Mouse (Mus musculus) embryo, embryonic 10.5 days (tissue): ENCODE data around the gene Fmod.

ENCODE experiments used
- DNase-seq: peaks from one replicate; pipeline ENCODE4 v3.0.0-alpha.2; 2015; ENCODE audit warnings: low spot score

Gene Fmod

DNA sequence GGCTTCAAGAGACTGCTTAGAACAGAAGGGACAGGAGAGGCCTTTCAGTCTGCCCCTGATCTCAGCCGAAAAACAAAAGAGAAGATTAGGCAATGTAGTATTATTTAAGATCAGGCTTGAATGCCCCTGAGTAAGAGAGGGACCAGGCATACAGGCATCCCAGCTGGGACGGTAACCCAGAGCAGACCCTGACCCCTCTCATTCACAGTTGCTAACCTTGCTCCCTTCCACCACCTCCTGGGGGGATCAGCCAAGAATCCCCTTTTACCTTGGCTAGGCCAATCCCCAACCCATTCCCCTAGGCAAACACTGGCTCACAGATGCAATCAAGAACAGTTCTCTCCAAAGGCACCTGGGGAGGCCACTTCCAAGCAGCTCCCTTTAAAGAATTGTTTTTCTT lies 39.7 kb downstream of the Fmod start:
- DNase-seq, result no peak

DNA sequence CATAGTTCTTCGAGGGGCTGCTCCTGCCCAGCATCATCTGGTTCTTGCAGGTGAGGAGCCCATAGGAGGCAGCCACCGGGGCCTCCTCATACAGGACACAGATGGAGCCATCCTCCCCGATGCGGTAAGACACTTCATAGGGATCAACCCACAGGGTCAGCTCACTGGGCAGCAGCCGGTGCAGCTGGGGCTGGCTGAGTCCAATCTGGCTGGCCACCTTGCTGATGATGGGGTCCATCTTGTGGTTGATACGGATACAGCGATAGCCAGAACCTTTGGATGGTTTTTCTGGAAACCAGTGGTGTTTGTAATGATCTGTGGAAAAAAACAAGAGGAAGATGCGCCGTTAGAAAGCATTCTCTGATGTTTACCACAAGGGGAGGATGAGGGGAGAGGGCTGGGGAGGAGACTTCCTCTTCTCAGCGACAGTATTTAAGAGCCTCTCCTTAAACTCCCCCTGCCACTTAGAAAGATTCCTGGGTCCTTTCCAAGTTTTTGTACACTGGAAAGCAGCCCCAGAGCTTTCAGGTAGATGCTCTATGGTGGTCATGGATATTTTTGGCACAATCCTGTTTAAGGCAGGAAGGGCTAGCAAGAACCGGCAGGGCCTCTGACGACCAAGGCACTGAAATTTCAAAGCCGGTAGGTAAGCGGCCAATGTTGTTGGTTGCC lies 40.5 kb downstream of the Fmod start:
- peak; percentile 62 for DNase-seq

DNA sequence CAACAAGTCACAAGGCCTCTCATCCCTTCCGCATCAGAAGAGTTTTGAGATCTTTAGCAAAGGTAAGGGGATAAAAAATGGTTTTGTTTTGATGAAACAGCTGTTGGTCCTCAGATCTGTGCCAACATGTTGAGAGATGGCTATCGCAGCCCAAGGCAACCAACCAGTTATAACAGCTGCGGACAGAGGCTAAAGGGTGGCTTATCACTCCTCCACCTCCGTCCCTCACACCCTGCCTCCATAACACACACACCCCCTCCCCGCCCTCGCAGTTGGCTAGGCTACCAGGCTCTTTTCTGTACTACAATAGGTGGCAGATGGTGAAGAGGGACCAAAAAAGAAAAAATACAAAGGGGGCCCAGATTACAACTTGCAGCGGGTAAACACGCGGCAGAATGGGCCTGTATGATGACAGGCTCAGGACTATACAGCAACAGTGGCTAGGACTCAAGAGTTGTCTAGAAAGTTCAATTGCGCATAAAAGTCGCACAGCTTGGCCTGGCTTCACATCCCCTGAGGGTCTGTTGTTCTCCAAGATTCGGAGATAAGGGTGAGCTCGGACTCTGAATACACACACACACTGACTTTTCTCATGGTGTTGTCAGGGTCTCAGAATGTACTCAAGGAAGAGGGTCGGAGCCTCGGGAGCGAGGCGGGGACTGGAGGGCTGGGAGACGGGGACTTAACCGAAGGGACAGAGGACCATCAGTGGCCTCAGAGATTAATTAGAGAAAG lies 41.2 kb downstream of the Fmod start:
- peak; percentile 56 for DNase-seq

DNA sequence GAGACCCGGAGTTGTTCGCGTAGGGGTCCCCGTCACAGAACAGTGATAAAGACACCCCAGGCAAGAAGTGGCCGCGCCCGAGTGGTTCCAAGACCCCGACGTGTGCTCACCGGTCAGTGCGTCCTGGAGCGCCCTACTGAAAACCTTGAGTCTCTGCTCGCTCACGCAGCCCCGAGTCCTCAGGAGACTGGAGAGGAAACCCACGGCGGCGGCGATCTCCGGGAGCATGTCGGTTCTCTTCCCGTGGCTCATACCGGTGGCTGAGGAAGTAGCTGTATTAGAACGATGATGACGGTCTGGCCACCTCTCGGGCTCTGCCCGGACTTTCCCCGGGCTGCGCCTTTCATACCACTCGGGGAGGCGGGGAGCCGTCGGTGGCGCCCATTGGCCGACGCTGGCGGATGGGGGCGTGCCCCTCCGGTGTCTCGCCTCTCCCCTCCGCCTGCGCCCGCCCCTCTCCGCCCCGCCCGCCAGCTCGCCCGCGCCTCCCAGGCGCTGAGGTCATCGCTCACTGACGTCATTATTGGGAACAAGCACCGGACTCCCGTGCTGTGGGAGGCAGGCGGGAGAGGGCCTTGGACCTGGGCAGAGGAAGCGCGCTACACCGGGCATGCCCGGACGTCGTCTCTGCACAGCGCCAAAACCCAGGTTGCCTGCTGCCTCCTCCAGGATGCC lies 41.9 kb downstream of the Fmod start, which contains the start of gene Btg2:
Gene Btg2 (minus strand): TSS at position 319 of the 675 bp plus-strand sequence.
- peak; percentile 96 for DNase-seq

DNA sequence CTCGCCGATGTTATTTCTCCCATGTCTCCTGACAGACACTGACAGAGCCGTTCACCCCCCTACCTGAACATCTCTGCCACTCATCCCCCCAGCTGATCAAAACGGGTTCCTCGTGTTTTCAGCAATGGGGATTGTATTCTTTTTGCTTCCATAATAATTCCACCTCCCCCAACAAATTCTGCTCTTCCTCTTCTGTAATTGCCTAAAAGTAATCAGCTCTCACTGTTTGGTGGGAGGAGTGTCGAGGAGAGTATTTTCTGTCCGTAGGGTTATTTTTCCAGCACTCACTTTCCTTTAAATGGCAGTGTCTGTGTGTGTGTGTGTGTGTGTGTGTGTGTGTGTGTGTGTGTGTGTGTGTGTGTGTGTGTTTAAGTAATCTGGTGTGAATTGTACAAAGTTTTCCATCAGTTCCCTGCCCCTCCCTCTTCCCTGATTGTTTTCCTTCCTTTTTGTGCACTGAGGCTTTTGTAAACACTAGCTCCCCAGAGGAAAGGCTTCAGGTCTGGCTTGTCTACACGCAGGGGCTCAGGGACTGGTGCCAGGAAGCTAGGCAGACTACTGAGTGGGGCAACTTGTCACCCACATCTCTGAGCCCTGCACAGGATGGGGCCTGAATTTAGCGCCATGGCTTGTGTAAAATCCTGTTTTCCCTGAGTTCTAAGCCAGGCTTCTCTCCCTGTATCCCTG lies 42.6 kb downstream of the Fmod start:
- DNase-seq, result peak; percentile 46

DNA sequence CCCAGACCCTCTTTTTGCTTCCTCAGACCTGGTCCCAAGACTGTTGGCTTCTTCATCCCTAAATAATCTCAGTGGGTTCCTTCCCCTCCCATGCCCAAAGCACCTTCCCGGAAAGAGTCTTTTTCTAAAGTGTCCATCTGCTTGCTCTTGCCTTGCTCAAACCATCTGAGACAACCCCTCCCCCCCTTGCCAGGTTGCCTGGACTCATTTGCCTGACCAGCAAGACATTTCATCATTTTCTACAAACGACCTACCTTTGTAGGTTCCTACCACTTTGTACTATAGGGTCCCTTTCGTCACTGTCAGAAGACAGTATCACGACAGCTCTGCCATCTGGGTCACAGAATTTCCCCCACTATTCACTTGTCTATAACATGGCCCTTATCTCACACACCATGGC lies 43.4 kb downstream of the Fmod start:
- no peak for DNase-seq

DNA sequence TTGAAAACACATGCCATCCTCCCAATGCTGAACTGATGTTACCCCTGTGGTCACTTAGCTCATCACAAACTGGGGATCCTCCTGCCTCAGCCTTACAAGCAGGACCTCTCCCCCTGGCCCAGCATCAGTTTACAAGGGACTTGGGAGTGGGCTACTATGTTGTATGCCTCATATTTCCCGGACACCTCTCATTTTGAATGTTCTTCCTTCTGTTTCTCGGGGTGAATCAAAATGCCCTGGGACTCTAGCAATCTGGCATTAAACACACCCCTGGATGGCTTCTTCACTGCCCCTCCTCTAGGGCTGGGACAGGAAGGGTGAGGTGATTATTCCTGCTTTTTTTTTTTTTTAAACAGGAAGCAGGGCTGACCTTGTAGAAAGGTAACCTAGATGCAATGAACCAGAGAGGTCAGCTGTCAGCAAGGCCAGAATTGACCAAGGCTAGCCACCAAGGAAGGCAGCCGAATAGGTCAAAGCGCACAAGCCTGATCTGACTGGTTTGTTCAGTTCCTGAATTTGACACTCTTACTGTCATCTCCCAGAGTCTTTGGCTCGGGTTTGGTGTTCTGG lies 43.9 kb downstream of the Fmod start:
- DNase-seq, result no peak

DNA sequence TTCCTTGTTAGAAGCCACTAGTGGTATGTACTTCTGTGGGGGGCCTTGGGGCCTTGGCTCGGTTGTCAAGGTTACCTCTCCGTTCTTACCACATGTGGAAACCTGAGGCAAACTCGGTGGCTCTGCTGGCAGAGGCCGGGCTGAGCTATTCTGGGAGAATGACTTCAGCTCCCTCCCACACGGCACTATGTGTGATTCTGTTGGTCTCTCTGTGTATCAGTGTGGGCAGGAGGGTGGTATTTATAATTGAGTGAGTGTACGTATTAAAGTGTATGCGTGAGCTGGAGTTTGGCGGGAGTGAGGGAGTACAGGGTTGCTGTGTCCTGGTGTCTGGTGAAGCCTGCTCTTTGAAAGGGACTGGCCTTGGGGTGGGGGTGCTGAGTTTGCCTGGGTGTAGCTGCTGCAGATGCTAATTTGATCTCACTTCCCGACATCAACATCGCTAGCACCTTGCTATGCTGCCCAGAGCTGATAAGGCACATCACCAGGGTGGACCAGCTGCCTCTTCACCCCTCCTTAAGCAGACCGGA lies 46.0 kb downstream of the Fmod start:
- no peak for DNase-seq

DNA sequence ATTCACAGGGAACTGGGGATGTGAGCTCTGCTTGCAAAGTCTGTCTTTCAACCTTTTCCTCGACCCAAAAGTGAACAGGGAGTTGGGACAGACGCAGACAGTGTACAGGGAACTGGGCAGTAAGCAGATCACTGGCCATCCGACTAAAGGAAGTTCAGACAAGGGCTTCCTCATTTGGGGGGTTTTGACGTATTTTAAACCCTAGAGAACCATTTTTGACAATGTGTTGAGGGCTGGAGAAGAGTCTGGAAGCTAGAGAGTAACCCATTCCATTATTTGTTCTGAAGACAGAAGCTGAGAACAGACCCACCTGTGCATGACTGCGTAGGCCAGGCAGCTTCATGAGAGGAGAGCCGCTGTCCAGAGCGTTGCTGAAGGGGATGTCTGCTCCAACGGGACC lies 46.6 kb downstream of the Fmod start:
- DNase-seq, result no peak

DNA sequence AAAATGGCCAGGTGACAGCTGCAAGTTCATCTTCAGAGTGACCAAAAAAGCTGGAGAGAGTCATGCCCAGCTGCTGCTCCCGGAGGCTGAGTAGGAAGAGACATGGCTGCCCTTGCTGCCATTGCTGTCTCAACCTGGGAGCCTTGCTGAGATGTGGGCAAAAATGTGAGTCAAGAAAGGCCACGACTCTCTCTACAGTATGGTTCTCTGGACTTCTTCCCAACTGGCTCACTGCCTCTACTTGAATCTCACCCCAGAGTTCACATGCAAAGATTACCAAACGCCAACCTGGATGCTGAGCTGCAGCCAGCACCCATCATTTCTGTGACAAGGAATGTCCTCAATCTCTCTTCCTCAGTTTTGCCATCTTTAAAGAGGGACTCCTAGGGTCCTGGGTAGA lies 47.1 kb downstream of the Fmod start:
- DNase-seq, result no peak

DNA sequence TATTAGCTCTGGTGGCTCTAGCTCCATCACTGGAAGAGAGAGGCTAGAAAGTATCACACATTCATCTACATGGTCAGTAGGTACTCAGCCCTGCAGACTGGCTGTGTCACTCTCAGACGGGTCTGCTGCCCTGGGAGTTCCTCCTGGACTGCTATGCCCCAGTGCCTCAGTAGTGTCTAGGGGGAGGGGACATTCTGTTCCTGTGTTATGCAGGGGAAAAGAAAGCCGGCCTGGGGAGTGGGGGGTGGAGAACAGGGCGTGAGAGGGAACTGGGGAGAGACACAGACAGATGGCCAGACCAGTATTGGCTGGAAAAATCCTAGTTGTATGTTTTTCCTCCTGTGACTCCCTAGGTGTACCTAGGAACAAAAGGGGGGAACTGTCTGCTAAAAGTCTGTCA lies 49.0 kb downstream of the Fmod start:
- no peak for DNase-seq

DNA sequence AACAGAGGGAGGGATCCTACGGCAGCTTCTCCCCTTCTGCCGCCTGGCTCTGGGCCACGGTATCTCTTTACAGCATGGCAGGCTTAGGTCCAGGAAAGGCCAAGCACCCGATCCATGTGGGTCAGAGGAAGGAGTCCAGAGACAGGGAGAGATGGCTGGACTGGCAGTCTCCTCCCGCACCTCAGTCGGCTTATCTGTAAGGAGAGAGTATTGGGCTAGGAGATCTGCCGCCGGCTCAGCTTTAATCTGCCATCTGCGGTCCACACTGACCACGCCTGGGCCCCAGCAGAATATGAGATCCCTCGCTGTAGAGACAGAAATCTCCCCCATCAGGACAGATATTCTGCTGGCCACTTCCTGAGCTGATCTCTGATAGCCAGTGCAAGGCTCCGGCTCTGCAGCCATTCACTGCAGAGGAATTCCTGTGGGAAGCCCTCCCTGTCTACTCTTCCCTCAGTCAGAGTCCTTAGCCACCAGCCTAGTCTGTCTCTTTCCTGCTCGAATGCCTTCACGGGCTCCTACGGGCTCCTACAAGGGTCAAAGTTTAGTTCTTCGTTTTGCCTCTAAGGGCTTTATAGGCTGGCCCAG lies 49.9 kb downstream of the Fmod start:
- no peak for DNase-seq

DNA sequence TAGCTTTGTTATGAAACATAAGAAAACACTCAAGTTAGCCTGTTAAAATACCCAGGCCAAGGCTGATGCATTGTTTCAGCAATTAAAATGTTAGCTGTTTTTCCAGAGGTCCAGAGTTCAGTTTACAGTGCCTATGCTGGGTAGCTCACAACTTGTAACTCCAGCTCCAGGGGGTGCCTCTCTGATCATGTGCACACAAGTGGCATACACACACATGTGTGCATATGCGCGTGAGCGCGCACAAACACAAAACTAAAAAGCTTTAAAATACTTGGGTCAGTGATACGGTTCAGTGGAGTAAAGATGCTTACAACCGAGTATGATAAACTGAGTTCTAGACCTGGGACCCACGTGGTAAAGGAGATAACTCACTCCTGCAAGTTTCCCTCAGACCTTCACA lies 52.0 kb downstream of the Fmod start:
- DNase-seq, result no peak

DNA sequence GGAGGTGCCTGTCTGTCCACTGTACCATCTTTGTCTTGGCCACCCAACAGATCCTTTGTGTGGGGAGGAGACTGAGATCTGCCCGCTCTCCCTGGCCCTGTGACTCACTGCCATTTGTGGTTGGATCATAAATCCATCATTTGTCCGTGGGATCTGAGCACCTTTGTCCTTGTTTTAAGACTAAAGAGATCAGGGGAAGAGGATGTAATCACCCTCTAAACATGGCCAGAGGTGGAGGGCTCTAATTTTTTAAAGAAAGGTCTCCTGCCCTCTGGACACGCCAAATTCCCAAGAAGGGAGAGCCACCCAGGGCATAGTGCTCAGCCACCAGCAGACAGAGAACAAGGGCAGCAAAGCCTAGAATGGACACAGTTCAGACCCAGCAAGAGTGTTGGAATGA lies 54.8 kb downstream of the Fmod start:
- no peak for DNase-seq

DNA sequence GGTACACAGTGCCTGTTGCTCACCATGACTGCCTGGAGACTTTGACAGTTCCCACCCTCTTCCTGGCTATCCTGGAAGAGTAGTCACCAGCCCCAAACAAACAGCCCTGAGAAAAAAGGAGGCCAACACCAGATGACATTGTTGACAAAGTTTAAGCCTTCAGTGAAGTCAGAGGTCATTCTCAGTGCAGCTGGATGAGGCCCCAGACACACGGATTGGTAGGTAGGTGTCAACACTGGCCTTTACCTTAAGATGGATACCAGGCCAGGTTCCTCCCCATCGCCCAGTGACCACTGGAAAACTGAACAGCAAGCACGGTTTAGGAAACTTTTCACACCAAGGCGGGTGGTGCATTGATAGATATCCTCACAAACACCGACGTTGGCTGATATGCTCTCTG lies 55.3 kb downstream of the Fmod start:
- no peak for DNase-seq

DNA sequence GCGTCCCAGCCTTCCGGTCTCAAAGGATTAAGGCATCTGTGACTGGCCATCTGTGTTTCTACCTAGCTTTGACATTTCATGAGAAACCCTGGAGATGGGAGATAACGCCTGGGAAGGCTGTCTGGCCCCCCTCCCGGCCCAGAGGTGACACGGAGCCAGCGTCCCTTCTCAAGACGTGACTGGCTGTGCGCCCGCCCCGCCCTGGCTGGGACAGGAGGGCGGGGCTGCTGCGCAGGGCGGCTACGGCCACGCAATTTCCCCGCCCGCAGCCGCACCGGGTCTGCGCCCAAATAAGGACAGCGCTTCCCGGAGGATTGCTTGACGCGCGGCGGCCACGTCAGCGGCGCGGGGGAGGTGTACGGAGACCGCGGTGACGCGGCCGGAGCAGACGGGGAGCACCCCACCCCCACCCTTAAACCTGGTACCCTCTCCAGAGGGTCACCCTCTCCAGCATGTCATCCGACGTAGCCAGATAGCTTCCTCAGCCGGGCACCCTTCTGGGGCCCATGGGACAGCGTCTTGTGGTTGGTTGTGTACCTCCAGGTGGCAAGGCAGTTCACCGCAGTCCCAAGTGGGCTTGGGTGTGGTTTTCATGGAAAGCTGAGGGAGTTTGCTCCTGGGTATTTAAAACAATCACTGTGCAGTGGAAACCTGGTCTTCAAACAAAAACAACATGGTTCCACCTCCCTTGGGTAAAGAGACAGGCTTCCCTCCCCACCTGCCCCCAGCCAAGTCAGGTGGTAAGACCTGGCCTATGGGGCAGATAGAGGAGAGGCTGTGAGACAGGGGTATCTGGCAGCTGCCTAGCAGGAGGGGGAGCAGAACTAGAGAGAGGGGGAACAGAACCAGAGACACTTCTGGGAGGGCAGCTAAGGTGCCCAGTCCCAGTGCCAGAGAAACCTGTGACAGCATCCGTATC lies 56.1 kb downstream of the Fmod start:
- peak; percentile 91 for DNase-seq

DNA sequence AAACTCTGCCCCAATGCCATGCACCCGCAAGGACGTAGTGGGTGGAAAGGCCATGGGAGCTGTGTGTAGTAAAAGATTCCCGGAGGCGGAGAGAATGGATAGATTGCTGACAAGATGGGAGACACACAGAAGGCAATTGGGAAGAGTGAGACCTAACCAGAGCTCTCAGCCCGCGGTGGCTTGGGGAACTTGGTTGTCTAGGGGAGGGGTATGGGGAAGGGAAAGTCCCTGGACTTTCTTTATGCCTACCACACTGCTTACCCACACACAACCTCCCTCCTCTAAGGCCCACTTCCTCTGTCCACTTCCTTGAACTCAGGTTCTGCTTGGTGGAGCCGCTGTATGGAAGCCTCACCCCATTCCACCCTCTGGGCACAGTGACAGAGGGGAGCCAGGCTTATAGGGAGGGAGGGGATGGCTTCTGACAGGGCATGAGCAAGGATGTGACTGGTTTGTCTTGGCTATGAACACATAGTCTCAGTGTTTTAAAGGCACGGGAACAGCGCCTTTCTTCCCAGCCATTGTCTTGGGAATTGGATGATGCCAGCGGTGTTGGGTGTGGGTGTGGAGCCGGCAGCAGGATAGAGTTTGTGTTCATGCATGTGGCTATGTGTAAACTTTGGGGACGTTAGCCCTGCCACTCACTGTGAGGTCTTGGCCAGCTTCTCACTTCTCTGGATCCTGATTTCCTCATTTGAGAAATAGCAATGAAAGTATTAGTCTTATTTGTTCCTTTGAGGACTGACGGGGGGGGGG lies 56.9 kb downstream of the Fmod start:
- DNase-seq, result no peak

DNA sequence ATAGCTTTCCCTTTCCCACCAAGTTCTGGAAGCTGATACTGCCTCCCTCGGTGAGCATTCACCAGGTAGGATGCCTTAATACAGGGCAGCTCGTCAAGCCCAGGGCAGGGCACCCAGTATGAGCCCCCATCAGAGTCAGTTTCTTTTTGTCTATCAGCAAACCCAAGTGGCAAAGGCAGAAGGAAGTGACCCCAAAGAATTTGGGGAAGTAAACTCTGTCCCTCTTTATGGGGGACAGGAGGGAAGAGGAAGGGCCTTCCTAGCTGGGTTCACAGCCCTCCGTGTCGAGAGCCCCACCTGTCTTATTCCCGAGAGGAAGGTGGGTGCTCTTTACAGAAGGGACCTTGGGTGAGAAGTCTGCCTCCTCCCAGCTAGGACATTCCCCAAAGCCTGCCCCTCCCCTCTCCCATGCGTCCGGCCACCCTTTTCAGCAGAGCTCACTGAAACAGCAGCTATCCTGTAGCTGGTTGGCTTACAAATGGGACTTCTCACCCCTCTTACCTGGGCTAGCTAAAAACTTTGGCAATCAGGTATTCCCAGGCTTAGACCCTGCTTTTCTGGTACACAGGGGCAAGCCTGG lies 58.1 kb downstream of the Fmod start:
- no peak for DNase-seq

DNA sequence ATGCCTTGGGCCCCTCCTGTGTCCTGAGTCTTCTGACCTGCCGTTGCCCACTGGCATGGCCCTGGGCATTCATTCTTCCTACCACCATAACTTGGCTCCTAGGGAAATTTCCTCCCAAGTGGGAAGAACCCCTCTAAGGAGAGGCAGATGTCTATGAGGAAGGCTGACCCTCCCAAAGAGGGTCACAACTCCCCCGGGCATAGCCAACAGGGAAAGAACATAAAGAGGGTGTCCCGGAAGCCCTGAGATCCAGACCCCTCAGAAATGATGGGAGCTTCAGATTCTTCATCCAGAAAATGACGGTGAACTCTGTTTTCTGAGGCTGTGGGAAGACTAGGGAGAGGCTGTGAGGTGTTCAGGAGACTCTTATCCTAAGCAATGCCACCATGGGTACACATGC lies 58.7 kb downstream of the Fmod start:
- DNase-seq, result no peak
